Mouse (Mus musculus): ENCODE measurements around the gene Rps19.

Gene Rps19

DNA sequence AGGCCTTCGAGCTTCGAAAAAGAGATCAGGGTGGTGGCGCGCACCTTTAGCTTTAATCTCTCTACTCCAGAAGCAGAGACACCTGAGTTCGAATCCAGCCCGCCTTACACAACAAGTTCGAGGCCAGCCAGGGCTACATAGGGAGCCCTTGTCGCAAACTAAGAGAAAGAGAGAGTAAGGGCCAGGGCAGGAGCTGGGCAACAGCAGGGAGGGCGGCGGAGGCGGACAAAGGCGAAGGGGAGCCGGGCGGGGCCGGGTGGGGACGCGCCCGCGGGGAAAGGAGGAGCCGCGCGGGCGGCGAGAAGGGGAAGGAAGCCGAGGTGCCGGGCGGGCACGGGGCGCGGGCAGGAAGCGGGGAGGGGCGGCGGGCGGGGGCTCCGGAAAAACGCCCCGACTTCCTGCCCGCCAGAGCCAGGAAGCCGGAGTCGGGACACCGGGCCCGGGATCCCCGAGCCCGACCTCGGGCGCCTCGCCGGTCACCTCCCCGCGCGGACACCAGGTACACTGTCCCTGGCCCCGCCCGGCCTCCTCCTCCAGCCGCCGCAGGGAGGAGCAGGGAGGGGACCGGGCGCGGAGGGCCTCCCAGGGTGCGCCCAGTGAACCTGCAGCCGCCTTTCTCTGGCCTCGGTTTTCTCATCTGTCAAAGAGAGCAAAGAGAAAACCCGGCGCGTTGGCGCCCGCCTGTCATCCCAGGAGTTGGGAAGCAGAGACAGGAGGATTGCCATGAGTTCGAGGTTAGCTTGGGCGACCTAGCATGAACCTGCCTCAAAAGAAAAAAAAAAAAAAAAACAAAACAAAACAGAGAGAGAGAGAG, 18.7 kb downstream of the Rps19 start, which contains the start of gene Arhgef1:
TSS of gene Arhgef1 (plus strand) at position 283 of the 814 bp plus-strand sequence.
- no peak for DNase-seq (ENCODE audit: low read depth, low spot score)

DNA sequence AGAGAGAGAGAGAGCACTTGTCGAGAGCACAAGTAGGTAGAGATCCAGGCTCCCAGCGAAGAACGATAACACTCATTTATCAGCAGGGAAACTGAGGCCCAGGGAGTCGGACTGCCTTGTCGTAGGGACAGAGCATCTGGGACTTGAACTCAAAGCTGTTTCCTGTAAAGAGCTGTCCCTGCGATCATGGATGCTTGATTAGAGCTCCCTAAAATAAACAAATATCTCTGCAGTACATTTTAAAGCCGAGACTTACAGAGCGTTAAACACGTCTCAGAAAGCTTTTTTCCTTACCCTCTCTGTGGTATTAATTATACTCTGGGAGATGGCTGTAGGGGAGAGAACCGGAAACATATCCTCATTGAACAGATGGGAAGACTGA, 19.3 kb downstream of the Rps19 start:
- no peak for DNase-seq (ENCODE audit: low read depth, low spot score)

DNA sequence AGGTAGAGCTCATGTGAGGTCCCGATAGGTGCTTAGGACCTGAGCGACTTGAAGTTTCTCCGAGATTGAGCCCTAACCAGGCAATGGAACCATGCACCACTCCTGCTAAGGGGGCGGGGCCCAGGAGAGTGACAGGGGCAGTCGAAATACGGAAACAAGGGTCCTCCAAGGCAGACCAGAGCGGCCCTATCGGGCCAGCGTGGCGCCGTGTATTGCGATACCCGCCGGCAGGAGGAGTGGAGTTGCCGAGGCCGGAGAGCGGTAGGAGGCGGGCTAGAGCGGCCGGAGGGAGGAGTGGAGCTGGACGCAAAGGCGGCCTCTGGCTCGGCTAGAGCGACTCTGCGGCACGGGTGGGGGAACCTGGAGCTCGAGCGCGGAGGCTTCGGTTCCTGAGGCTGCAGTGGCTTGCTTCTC, 19.9 kb downstream of the Rps19 start:
- DNase-seq (ENCODE audit: low read depth, low spot score) = peak; percentile 96

DNA sequence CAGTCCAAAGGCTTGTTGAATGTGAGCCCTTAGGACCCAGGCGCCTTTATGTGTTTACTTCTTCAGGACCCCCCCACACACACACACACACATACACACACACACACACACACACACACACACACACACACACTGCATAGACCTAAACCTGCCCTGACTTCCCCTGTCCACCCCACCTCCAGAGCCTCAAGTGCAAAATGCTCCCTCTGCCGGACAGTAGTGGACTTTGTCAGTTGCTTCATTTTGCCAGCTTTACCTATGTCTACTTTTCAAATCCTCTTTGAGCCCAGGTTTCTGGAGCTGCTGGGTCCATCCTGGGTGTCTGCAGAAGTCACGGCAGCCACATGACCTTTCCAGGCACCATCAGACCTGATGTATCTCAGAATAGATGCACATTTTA, 20.8 kb downstream of the Rps19 start:
- DNase-seq (ENCODE audit: low read depth, low spot score) = peak; percentile 59

DNA sequence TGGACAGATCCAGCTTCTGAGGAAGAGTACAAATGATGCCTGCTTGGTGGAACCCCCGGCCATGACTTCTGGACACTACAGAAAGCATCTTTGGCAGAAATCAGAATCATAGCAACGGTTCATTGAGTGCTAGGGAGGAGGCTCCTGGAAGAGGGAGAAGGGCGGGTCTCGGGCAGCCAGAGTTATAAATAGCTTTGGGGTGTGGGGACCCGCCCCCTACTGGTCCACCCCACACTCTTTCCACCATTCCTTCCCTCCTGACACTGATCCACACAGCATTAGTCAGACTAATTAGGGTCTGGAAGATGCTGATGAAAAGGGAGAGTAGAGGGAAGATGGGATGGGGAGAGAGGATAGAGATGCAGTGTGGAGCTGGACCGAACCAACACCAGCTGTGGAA, 22.4 kb downstream of the Rps19 start:
- no peak for DNase-seq (ENCODE audit: low read depth, low spot score)

DNA sequence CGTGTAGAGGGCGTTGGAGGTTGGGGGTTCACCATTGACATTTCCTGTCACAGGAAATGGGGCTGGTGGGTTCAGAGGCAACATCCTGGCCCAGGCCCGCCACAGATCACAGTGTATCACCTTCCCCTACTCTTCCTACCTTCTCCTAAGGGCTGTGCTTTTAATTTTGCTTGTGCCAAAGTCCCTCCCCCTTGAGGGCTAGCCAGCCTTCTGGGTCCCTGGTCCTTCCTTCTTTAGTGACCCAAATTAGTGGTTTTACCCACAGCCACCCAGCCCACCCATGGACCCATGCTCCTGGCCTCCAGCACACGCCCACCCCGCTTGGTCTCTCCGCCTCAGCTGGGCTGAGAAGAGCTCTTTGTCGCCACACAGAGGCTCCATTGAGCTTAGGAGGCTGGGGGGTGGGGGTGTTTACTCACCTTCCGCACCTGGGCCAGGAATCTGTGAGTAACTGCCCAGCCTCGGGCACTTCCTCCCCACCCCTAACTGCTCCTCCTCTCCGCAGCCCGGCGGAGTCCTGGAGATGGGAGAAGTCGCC, 23.1 kb downstream of the Rps19 start:
- DNase-seq (ENCODE audit: low read depth, low spot score) = no peak

DNA sequence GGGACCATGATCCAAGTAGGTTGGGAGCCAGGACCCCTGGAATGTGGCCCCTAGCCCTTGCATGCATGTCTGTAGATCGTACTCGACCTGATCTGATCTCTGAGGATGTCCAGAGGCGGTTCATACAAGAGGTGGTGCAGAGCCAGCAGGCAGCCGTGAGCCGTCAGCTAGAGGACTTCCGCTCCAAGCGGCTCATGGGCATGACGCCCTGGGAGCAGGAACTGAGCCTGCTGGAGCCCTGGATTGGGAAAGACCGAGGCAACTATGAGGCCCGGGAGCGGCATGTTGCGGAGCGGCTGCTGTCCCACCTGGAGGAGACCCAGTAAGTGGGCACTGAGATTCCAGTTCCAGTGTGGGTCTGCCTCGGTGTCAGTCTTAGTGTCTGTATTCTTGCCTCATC, 28.3 kb downstream of the Rps19 start:
- no peak for DNase-seq (ENCODE audit: low read depth, low spot score)

DNA sequence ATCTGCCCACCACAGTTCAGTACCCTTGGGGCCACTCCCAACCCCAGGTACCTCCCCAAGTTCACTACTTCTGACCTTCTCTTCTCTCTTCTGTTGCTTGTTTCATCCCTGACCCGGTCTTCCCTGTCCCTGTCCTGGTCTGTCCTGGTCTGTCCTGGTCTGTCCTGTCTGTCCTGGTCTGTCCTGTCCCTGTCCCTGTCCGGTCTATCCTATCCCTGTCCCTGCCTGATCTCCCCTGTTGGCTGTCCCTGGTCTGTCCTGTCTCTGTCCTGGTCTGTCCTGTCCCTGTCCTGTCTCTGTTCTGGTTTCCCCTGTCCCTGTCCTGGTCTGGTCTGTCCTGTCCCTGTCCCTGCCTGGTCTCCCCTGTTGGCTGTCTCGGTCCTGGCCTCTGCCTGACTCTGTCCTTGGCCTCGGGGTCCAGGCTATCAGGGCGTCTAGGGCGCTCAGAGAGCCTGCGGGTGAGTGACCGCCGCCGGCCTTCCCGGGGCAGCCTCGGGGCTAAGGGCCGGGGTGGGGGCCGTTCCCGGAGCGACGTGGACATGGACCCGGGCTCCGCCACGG, 34.7 kb downstream of the Rps19 start:
- DNase-seq (ENCODE audit: low read depth, low spot score) = no peak

DNA sequence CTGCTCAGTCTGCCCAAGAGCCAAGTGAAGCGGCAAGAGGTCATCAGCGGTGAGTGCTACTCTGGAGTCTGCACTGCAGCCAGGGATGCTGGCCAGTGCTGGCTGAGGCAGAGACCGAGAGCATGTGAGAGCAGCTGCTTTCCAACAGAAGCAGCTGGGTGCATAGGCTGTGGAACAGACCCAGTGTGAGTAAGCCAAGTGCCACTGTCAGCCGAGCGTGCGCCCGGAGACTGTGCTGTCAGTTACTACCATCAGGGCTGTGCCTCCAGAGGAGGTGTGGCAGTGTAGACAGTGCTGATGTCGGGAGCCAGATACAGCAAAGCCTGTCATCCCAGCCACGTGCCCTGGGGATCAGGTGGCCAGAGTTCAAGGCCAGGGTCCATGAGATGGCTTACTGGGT, 35.6 kb downstream of the Rps19 start:
- no peak for DNase-seq (ENCODE audit: low read depth, low spot score)

DNA sequence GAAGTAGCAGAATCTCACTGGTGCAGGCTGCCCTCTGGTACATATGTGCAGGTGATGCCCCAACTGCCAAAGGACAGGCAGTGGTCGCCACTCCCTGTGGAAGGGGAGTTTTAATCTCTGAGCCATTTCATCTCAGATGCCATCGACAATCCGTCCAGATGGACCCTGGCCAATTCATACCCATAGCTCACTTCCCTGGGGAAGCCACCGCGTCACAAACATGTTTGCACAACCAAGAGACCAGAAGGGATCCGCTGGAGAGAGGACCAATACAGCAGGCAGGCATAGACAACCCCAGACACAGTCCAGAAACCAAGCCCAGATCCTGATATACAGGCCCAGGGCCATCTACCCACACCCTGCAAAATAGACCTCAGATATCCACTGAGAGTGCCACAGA, 46.3 kb downstream of the Rps19 start:
- DNase-seq (ENCODE audit: low read depth, low spot score) = no peak

DNA sequence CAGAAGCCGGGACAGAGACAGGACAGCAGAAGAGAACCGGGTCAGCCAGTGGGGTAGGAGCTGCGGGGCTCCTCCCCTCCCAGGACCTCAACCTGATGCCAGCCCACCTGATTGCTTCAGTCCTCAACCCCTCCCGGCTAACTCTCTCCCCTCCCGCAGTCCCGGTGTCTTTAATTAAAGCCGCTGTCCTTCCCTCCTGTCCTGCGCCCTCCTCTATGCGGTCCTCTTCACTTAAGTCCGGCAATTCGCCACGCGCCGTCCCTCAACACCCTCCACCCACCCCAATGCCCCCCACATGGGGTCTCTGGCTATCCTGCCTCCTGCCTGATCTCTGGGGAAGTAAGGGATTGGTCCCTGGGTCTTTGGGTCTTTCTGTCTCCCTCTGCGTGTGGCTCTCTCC, 47.5 kb downstream of the Rps19 start:
- DNase-seq (ENCODE audit: low read depth, low spot score) = no peak
